Mouse (Mus musculus): ENCODE measurements at regions not wholly inside any gene's neighbourhood (a gene's known extent, or its start where the extent isn't known, plus 50 kb on each side); places are given as distances from the start of the nearest gene placed in this dataset.

GRCm38 (mm10) chr10:126391770-126392169 is 425.8 kb downstream of the Lrig3 start:
- TF ChIP-seq POLR2A (IDR thresholded peaks at IDR 0.05; ENCODE audit: low read depth, low read length) (no peak), CTCF (IDR thresholded peaks at IDR 0.05; ENCODE audit: extremely low read depth, insufficient read length, insufficient replicate concordance, low read depth, low read length) (no peak)
